In genomic region chr1:131236077-131236476, GRCm38 (mm10) we compare ENCODE assay signal across 26 mouse cellular contexts. TPM values are rescaled to one million over a fixed set of nuclear protein-coding genes. Genes with fewer than 3 reads are reported as not detected.
DNase-seq lines count a peak whose midpoint lies in the region; ATAC-seq lines count a peak whose summit lies in the region.
"Had no signal": no experiment of that assay in that cellular context is flagged by ENCODE, and none has a peak within 500 bp of the region (broad histone marks: within the 10 kb centered on the region; RNA-seq: fewer than 3 reads in every experiment).

No protein-coding gene starts in this region.

- peak; percentile 49 for DNase-seq in midbrain, embryonic 11.5 days (ENCODE audit: low spot score, missing footprints)
- DNase-seq in midbrain, embryonic 10.5 days (ENCODE audit: low spot score), result no peak
- no peak for DNase-seq in frontal cortex, adult 2 months (ENCODE audit: extremely low spot score in 1 of 2, low spot score in 1 of 2)
- no peak for DNase-seq in adrenal gland, postnatal 10 days
- DNase-seq in spleen, postnatal 36 days (ENCODE audit: low spot score in 2 of 2), result no peak
- DNase-seq: cerebellum, adult 11 months; cerebellum, postnatal 14 days; gastrocnemius, adult 2 months; heart, postnatal 14 days; kidney, adult 2 months; left cerebral cortex, postnatal 4 days; liver, embryonic 13.5 days; lung, adult 2 months; lung, postnatal 14 days; right cerebral cortex, postnatal 4 days; thymus, adult 2 months had no signal

- H3K9ac ChIP-seq in midbrain, embryonic 11.5 days (ENCODE audit: low read length), result no peak overlapping the region
- H3K9ac ChIP-seq in embryonic facial prominence, embryonic 13.5 days, result no peak overlapping the region
- H3K9ac ChIP-seq in limb, embryonic 13.5 days, result no peak overlapping the region
- H3K9ac ChIP-seq: forebrain, embryonic 13.5 days; heart, embryonic 12.5 days; liver, embryonic 13.5 days; midbrain, embryonic 15.5 days; stomach, embryonic 15.5 days had no signal

- H3K27me3 ChIP-seq in midbrain, embryonic 11.5 days (ENCODE audit: control insufficient read depth, insufficient read depth, low read length), result peaks cover 2% of the 10 kb centered on the region
- H3K27me3 ChIP-seq in midbrain, embryonic 10.5 days (ENCODE audit: low read depth, poor library complexity, severe bottlenecking), result peaks cover 32% of the 10 kb centered on the region
- peaks cover 19% of the 10 kb centered on the region for H3K27me3 ChIP-seq in embryonic facial prominence, embryonic 13.5 days
- H3K27me3 ChIP-seq in limb, embryonic 13.5 days, result peaks cover 20% of the 10 kb centered on the region
- H3K27me3 ChIP-seq: heart, embryonic 12.5 days; midbrain, embryonic 15.5 days; Patski; stomach, embryonic 15.5 days had no signal

- H3K4me3 ChIP-seq in midbrain, embryonic 11.5 days (ENCODE audit: low read depth, low read length), result no peak overlapping the region
- no peak overlapping the region for H3K4me3 ChIP-seq in midbrain, embryonic 10.5 days
- no peak overlapping the region for H3K4me3 ChIP-seq in embryonic facial prominence, embryonic 13.5 days
- H3K4me3 ChIP-seq in limb, embryonic 13.5 days, result no peak overlapping the region
- H3K4me3 ChIP-seq: forebrain, embryonic 13.5 days; gastrocnemius, adult 2 months; heart, embryonic 12.5 days; liver, embryonic 13.5 days; megakaryocyte, embryonic 14.5 days; midbrain, embryonic 15.5 days; stomach, embryonic 15.5 days had no signal

- no peaks in the 10 kb centered on the region for H3K9me3 ChIP-seq in midbrain, embryonic 11.5 days (ENCODE audit: control insufficient read depth, low read length)
- H3K9me3 ChIP-seq in midbrain, embryonic 10.5 days (replicated peaks), result no peaks in the 10 kb centered on the region
- no peaks in the 10 kb centered on the region for H3K9me3 ChIP-seq in embryonic facial prominence, embryonic 13.5 days
- H3K9me3 ChIP-seq in limb, embryonic 13.5 days, result no peaks in the 10 kb centered on the region
- H3K9me3 ChIP-seq: forebrain, embryonic 13.5 days; heart, embryonic 12.5 days; liver, embryonic 13.5 days; megakaryocyte, embryonic 14.5 days; midbrain, embryonic 15.5 days; stomach, embryonic 15.5 days had no signal

- 71% methylated on average over 7 of the region's 7 CpGs for WGBS in midbrain, embryonic 11.5 days
- 68% methylated on average over 7 of the region's 7 CpGs for whole genome bisulfite sequencing in midbrain, embryonic 10.5 days
- WGBS in embryonic facial prominence, embryonic 13.5 days, result 22% methylated on average over 7 of the region's 7 CpGs
- 26% methylated on average over 7 of the region's 7 CpGs for WGBS in limb, embryonic 13.5 days

- H3K36me3 ChIP-seq in midbrain, embryonic 11.5 days (ENCODE audit: control insufficient read depth, insufficient read depth, low read length), result no peaks in the 10 kb centered on the region
- no peaks in the 10 kb centered on the region for H3K36me3 ChIP-seq in midbrain, embryonic 10.5 days
- no peaks in the 10 kb centered on the region for H3K36me3 ChIP-seq in embryonic facial prominence, embryonic 13.5 days
- H3K36me3 ChIP-seq in limb, embryonic 13.5 days, result no peaks in the 10 kb centered on the region
- H3K36me3 ChIP-seq: heart, embryonic 12.5 days; liver, embryonic 13.5 days; midbrain, embryonic 15.5 days; stomach, embryonic 15.5 days had no signal

- no peak overlapping the region for H3K4me2 ChIP-seq in midbrain, embryonic 11.5 days
- no peak overlapping the region for H3K4me2 ChIP-seq in embryonic facial prominence, embryonic 13.5 days
- H3K4me2 ChIP-seq in limb, embryonic 13.5 days (replicated peaks), result no peak overlapping the region
- H3K4me2 ChIP-seq: forebrain, embryonic 13.5 days; heart, embryonic 12.5 days; liver, embryonic 13.5 days; midbrain, embryonic 15.5 days; stomach, embryonic 15.5 days had no signal

- H3K4me1 ChIP-seq in midbrain, embryonic 11.5 days (ENCODE audit: control insufficient read depth, insufficient read depth, low read length), result no peaks in the 10 kb centered on the region
- H3K4me1 ChIP-seq in midbrain, embryonic 10.5 days, result peaks cover 17% of the 10 kb centered on the region
- H3K4me1 ChIP-seq in embryonic facial prominence, embryonic 13.5 days, result peaks cover 23% of the 10 kb centered on the region
- peaks cover 22% of the 10 kb centered on the region for H3K4me1 ChIP-seq in limb, embryonic 13.5 days

- H3K27ac ChIP-seq in midbrain, embryonic 11.5 days (ENCODE audit: low read depth, low read length), result no peak overlapping the region
- no peak overlapping the region for H3K27ac ChIP-seq in midbrain, embryonic 10.5 days (replicated peaks)
- H3K27ac ChIP-seq in embryonic facial prominence, embryonic 13.5 days, result peak overlapping the region; percentile 17
- peak overlapping the region; percentile 59 for H3K27ac ChIP-seq in limb, embryonic 13.5 days
- H3K27ac ChIP-seq: forebrain, embryonic 13.5 days; gastrocnemius, adult 2 months; kidney, postnatal 0 days; liver, embryonic 13.5 days; midbrain, embryonic 15.5 days; stomach, embryonic 15.5 days had no signal

- ATAC-seq in midbrain, embryonic 11.5 days (ENCODE audit: low FRiP score), result no peak
- no peak; the same call in 1 of the 2 replicates for ATAC-seq in embryonic facial prominence, embryonic 13.5 days (ENCODE audit: insufficient number of reproducible peaks, insufficient read depth, low FRiP score, low TSS enrichment, low read depth)
- ATAC-seq in limb, embryonic 13.5 days (ENCODE audit: low FRiP score, low read depth), result peak; percentile 60; the same call in 1 of the 2 replicates
- ATAC-seq: CD4-positive, CD25-positive, alpha-beta regulatory T cell, adult 4 months; forebrain, embryonic 13.5 days; midbrain, embryonic 15.5 days; Patski had no signal

RNA-seq across cellular contexts. Expression of gene Rassf5, which starts 9.0 kb away (rescaled TPM):
- 0.52 and 1.00 TPM in 2 replicates for polyA plus RNA-seq in midbrain, embryonic 11.5 days (2014; fragmentation: Nextera tagmentation; extraction: Ambion mirVana)
- 0.93 and 1.0 TPM in 2 replicates for polyA plus RNA-seq in midbrain, embryonic 10.5 days (2016; fragmentation: Nextera tagmentation; extraction: Ambion mirVana)
- polyA plus RNA-seq in embryonic facial prominence, embryonic 13.5 days (2015; fragmentation: Nextera tagmentation; extraction: Ambion mirVana), result 1.7 and 1.8 TPM in 2 replicates
- polyA plus RNA-seq in limb, embryonic 13.5 days (2015; fragmentation: Nextera tagmentation; extraction: Ambion mirVana), result 1.9 and 2.1 TPM in 2 replicates
- polyA plus RNA-seq in frontal cortex, adult 2 months (2012; rRNA removed), result 10.3 and 11.9 TPM in 2 replicates
- 10 to 100 TPM; 10.6 to 10.8 TPM for total RNA-seq in adrenal gland, postnatal 10 days (2021)

RNA-seq across cellular contexts. Expression of gene Ikbke, which starts 43.3 kb away (rescaled TPM):
- polyA plus RNA-seq in midbrain, embryonic 11.5 days (2014; fragmentation: Nextera tagmentation; extraction: Ambion mirVana), result 0.55 and 0.57 TPM in 2 replicates
- 0.54 and 1.2 TPM in 2 replicates for polyA plus RNA-seq in midbrain, embryonic 10.5 days (2016; fragmentation: Nextera tagmentation; extraction: Ambion mirVana)
- 2.7 and 3.6 TPM in 2 replicates for polyA plus RNA-seq in embryonic facial prominence, embryonic 13.5 days (2015; fragmentation: Nextera tagmentation; extraction: Ambion mirVana)
- polyA plus RNA-seq in limb, embryonic 13.5 days (2015; fragmentation: Nextera tagmentation; extraction: Ambion mirVana), result 3.5 and 3.7 TPM in 2 replicates
- 2.2 and 2.8 TPM in 2 replicates for polyA plus RNA-seq in frontal cortex, adult 2 months (2012; rRNA removed)
- total RNA-seq in adrenal gland, postnatal 10 days (2021), result 10 to 100 TPM in 1 of 2 experiments, 1 to 10 TPM in 1; 6.9 to 12.0 TPM

Comparison
In these comparisons a context has a peak if more than half of its experiments do, and no peak if none do; other contexts are left out.
1. H3K27ac ChIP-seq: peak in embryonic facial prominence, embryonic 13.5 days (single experiment) and limb, embryonic 13.5 days (single experiment); none in midbrain, embryonic 11.5 days (single experiment) and midbrain, embryonic 10.5 days (single experiment).